Mouse (Mus musculus) hindbrain, embryonic 16.5 days (tissue): ENCODE data around the gene Adprhl1. TPM values are rescaled to one million over a fixed set of nuclear protein-coding genes. Genes with fewer than 3 reads are reported as not detected.

ENCODE experiments used
- ATAC-seq: fragments of 200-750 bp; cut with Nextera tagmentation; 2 replicates; pipeline ENCODE4 v1.8.0; 2017; ENCODE audit warnings: moderate TSS enrichment, moderate library complexity
- H3K27ac ChIP-seq: fragments of 300-500 bp; sonication (generic); 2 replicates; pipeline ENCODE4 v1.5.1; 2014; ENCODE audit warnings: low read depth, mild to moderate bottlenecking, control low read depth, low read length, moderate library complexity
- H3K27me3 ChIP-seq: fragments of 300-500 bp; sonication (generic); replicated peaks from 2 replicates; pipeline ENCODE4 v1.6.1; 2014; ENCODE audit warnings: low read length; ENCODE audit not compliant: control insufficient read depth, insufficient read depth
- H3K36me3 ChIP-seq: fragments of 300-500 bp; sonication (generic); 2 replicates; pipeline ENCODE4 v1.6.1; 2014; ENCODE audit warnings: mild to moderate bottlenecking, low read length, moderate library complexity, mixed read lengths; ENCODE audit not compliant: control insufficient read depth, insufficient read depth
- H3K4me1 ChIP-seq: fragments of 300-500 bp; sonication (generic); 2 replicates; pipeline ENCODE4 v1.6.1; 2014; ENCODE audit warnings: low read depth, low read length; ENCODE audit not compliant: control insufficient read depth, insufficient read depth
- H3K4me2 ChIP-seq: fragments of 300-500 bp; sonication (generic); 2 replicates; pipeline ENCODE4 v1.6.1; 2014; ENCODE audit warnings: mild to moderate bottlenecking, low read length, control low read depth, moderate library complexity
- H3K4me3 ChIP-seq: fragments of 300-500 bp; sonication (generic); 2 replicates; pipeline ENCODE4 v1.5.1; 2014; ENCODE audit warnings: mild to moderate bottlenecking, low read length, control low read depth, moderate library complexity
- H3K9ac ChIP-seq: fragments of 300-500 bp; sonication (generic); 2 replicates; pipeline ENCODE4 v1.6.1; 2014; ENCODE audit warnings: low read depth, mild to moderate bottlenecking, control low read depth, low read length, moderate library complexity
- H3K9me3 ChIP-seq: fragments of 300-500 bp; sonication (generic); 2 replicates; pipeline ENCODE4 v1.6.1; 2014; ENCODE audit warnings: mild to moderate bottlenecking, low read length, moderate library complexity; ENCODE audit not compliant: control insufficient read depth
- WGBS: fragments of 180-500 bp; shearing (Covaris S2); extraction: QIAGEN DNeasy Blood & Tissue Kit; methylation state at CpG from one replicate; pipeline ENCODE4 v1.1.7; 2014; 5-methylcytosine and 5-hydroxymethylcytosine counted together
- polyA plus RNA-seq: library from polyadenylated mRNA; unstranded; fragments of >200 nt; fragmentation: Nextera tagmentation; extraction: Ambion mirVana; gene quantifications from 2 replicates; pipeline ENCODE4 v1.2.1, GENCODE M21; 2015

The Adprhl1 gene
- polyA plus RNA-seq, 1 experiment from 2014 or later = 0.60 TPM

DNA sequence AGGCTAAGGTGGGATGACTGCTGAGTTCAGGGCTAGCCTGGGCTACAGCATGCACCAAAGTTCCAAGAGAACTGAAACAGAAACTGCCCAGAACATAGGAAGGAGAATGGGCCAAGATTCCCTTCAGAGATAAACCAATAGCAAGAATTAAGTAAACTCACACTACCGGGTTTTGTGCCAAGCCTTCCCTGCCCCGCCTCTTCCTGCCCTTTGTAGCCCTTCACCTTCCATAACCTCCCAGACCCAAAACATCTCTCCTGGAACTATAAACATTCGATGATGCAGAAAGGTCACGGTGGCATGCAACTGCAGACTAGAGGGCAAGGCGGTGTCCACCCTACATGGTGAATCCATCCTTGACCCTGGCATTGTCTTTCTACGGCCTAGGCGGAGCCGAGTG is 63.7 kb downstream of the Adprhl1 start:
- Histone ChIP-seq H3K4me1 (no peaks in the 10 kb centered on the region), H3K9ac (no peak overlapping the region), H3K36me3 (no peaks in the 10 kb centered on the region), H3K27ac (no peak overlapping the region), H3K4me2 (no peak overlapping the region), H3K4me3 (no peak overlapping the region), H3K27me3 (no peaks in the 10 kb centered on the region), H3K9me3 (no peaks in the 10 kb centered on the region)
- 88% methylated on average over 8 of the region's 8 CpGs for WGBS
- ATAC-seq = no peak

DNA sequence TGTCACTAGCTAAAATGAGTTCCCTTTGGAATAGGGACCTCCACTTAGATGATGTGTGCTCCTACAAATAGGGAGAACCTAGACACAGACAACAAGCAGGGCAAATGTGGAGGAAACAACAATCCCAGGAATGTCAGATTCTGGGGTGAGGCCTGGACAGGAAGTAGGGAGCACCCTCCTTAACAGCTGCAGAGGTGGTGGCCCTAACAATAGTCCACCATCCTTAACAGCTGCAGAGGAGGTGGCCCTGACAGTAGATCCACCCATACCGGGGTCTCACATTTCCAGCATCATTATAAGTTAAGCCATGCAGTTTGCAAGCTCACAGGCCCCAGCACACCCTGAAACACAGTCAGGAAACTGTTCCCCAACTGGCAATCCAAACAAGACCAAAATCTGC is 65.1 kb downstream of the Adprhl1 start:
- Histone ChIP-seq H3K4me1 (no peaks in the 10 kb centered on the region), H3K4me3 (no peak overlapping the region), H3K27ac (no peak overlapping the region), H3K4me2 (no peak overlapping the region), H3K27me3 (no peaks in the 10 kb centered on the region), H3K36me3 (no peaks in the 10 kb centered on the region), H3K9ac (no peak overlapping the region), H3K9me3 (no peaks in the 10 kb centered on the region)
- ATAC-seq = no peak
- 86% methylated on average over 1 of the region's 1 CpGs for WGBS

DNA sequence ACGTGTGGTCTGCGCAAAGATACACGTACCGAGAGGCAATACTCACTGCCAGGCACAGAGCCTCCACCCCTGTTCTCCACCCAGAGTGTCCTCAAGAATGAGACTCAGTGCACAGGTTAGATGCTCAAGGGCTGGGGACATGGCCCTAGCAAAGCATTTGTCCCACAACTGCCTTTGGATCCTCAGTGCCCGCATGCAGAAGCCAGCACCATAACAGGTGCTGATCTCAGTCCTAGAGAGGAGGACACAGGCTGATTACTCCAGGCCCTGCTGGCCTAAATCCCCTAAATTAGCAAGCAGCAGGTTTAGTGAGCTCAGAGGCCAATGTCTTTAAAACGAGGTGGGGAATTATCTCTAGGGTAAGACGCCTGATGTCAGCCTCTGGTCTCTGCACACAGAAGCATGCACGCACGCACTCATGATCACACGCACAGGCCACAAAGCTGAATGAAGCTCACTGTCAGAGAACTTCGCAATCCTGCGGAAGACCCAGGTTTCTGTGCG is 65.9 kb downstream of the Adprhl1 start:
- Histone ChIP-seq H3K9me3 (no peaks in the 10 kb centered on the region), H3K4me3 (no peak overlapping the region), H3K4me2 (no peak overlapping the region), H3K27me3 (no peaks in the 10 kb centered on the region), H3K9ac (no peak overlapping the region), H3K4me1 (no peaks in the 10 kb centered on the region), H3K36me3 (no peaks in the 10 kb centered on the region), H3K27ac (no peak overlapping the region)
- 90% methylated on average over 13 of the region's 13 CpGs for WGBS
- ATAC-seq = no peak

DNA sequence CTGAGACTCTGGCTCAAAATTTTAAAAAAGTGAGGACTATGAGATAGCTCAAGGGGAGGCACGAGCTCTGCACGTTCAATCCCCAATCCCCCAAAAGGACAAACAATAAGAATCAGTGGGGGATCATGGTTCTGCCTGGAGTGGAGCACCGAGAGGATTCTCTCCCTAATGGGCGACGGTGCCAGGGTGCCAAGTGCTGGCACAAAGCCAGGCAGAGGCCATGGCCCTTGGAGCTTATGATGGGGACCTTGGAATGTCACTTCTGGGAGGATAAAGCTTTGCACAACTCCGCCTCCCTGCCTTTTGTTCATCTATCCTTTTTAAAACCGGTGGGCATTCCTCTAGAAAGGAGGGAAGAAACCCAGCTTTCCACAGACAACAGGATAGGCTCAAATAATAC is 66.3 kb downstream of the Adprhl1 start:
- Histone ChIP-seq H3K27me3 (no peaks in the 10 kb centered on the region), H3K4me2 (no peak overlapping the region), H3K27ac (no peak overlapping the region), H3K4me3 (no peak overlapping the region), H3K4me1 (no peaks in the 10 kb centered on the region), H3K36me3 (no peaks in the 10 kb centered on the region), H3K9ac (no peak overlapping the region), H3K9me3 (no peaks in the 10 kb centered on the region)
- no peak for ATAC-seq
- WGBS = 58% methylated on average over 7 of the region's 7 CpGs

DNA sequence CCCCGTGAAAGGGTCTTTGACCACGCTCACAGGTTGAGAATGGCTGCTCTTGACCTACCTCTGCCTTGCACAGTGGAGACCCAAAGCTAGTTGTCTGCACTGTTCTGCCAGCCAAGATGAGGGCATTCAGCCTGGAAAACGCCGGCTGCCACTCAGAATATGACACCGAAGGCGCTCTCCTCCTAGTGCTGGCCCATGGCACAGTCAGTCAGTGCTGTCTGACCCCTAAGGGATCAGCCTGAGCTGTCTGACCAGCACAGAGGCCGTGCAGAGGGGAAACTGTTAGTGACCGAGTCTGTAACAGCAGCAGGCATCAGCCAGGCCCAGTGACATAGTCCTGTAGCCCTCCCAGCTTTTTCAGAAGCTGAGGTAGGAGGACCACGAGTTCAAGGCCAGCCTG is 66.7 kb downstream of the Adprhl1 start:
- WGBS = 83% methylated on average over 9 of the region's 9 CpGs
- Histone ChIP-seq H3K36me3 (no peaks in the 10 kb centered on the region), H3K4me2 (no peak overlapping the region), H3K4me1 (no peaks in the 10 kb centered on the region), H3K4me3 (no peak overlapping the region), H3K9ac (no peak overlapping the region), H3K27ac (no peak overlapping the region), H3K9me3 (no peaks in the 10 kb centered on the region), H3K27me3 (no peaks in the 10 kb centered on the region)
- ATAC-seq = no peak

DNA sequence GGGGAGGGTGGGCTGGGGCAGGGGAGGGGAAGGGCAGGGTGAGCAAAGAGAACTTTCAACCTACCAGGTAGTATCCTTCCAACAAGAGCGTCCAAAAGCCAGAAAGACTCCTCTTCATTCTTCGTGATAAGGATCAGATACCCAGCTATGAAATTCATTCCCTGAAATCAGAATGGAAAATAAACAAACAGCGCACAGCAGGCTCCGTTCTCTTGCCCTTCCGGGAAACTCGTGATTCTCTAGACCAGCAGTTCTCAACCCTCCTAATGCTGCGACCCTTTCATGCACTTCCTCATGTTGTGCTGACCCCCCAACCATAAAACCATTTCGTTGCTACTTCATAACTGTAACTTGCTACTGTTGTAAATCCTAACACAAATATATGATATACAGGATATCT is 67.1 kb downstream of the Adprhl1 start:
- Histone ChIP-seq H3K36me3 (no peaks in the 10 kb centered on the region), H3K9ac (no peak overlapping the region), H3K4me3 (no peak overlapping the region), H3K9me3 (no peaks in the 10 kb centered on the region), H3K27me3 (no peaks in the 10 kb centered on the region), H3K27ac (no peak overlapping the region), H3K4me1 (no peaks in the 10 kb centered on the region), H3K4me2 (no peak overlapping the region)
- ATAC-seq = no peak
- WGBS = 82% methylated on average over 8 of the region's 8 CpGs

DNA sequence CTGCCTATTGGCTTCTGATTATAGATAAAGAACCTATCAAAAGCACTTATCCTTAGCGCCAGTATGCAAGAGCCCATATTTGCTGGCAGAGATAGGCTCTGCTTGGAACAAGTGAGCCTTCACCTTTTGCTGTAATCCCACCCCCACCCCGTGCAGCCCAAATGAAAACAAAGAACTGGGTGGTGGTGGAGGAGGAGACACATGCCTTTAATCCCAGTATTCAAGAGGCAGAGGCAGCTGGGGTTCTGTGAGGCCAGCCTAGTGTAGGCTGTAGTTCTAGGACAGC is 72.3 kb downstream of the Adprhl1 start:
- Histone ChIP-seq H3K9ac (no peak overlapping the region), H3K27ac (no peak overlapping the region), H3K9me3 (no peaks in the 10 kb centered on the region), H3K4me1 (no peaks in the 10 kb centered on the region), H3K4me2 (no peak overlapping the region), H3K4me3 (no peak overlapping the region), H3K36me3 (peaks cover 2% of the 10 kb centered on the region; the same call in 1 of the 2 replicates), H3K27me3 (no peaks in the 10 kb centered on the region)
- WGBS = 56% methylated on average over 2 of the region's 2 CpGs
- no peak for ATAC-seq

DNA sequence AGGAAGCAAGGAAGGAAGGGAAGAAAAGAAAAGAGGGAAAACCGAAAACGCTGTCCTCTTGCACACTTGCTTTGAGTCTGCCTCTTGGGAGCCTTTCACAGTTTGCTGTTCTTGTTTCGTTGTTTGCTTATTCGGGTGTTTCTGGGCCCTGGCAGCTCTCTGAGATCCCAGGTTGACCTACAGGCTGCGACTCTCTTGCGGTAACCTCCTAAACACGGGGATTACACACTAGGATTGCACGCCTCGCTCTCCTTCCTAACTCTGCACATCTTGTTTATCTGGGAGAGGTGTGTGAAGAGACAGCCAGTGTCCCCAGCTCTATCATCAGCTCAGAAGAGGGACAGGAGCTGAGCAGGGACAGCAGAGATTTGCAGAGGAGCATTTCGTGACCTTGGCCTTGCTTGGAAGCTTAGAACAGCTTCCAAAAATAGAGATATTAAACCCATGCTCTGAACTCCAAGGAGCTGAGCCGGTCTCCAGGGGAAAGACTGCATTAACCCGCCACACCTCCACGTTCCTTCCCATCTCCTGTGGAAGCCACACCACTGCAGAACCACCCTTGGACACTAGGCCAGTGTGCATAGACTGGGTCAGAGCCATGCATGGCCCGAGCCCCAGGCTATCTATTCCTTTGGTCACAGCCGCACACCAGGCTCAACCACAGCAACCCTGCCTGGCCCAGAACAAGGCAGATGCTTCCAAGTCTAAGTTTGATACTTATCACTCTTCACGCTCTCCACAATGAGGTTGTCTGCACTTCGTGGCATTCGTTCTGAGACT is 72.9 kb downstream of the Adprhl1 start:
- H3K4me1 ChIP-seq = no peaks in the 10 kb centered on the region
- H3K36me3 ChIP-seq = peaks cover 6% of the 10 kb centered on the region
- H3K4me3 ChIP-seq = no peak overlapping the region
- no peaks in the 10 kb centered on the region for H3K9me3 ChIP-seq
- no peak overlapping the region for H3K9ac ChIP-seq
- no peak for ATAC-seq
- WGBS = 81% methylated on average over 18 of the region's 18 CpGs
- no peak overlapping the region for H3K4me2 ChIP-seq
- H3K27ac ChIP-seq = no peak overlapping the region
- H3K27me3 ChIP-seq = no peaks in the 10 kb centered on the region

DNA sequence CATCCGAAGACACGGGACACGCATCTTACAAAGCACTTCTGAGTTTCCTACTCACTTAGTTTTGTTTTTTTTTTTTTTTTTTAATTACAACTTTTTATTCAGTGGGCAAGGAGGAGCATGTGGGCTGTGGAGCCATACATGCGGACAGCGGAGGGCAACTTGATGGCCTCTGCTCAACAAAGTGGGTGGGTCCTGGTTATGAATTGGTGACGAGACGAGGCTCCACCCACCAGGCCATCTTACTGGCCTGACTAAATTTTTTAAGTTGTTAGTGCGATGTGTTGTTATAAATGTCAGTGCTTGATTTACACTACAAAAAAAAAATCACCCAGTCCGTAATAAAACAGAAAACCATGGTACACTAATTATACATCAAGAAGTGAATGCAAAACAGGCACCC is 73.6 kb downstream of the Adprhl1 start:
- Histone ChIP-seq H3K4me3 (no peak overlapping the region), H3K27ac (no peak overlapping the region), H3K36me3 (peaks cover 11% of the 10 kb centered on the region), H3K4me1 (no peaks in the 10 kb centered on the region), H3K27me3 (no peaks in the 10 kb centered on the region), H3K9me3 (no peaks in the 10 kb centered on the region), H3K4me2 (no peak overlapping the region), H3K9ac (no peak overlapping the region)
- ATAC-seq = no peak
- WGBS = 83% methylated on average over 9 of the region's 9 CpGs
